Mouse (Mus musculus) liver, embryonic 15.5 days (tissue): Measurements from ENCODE around the gene Troap. TPM values are rescaled to one million over a fixed set of nuclear protein-coding genes. Genes with fewer than 3 reads are reported as not detected.

Source experiments
- ATAC-seq: fragments of 200-750 bp; cut with Nextera tagmentation; 2 replicates; pipeline ENCODE4 v1.8.0; 2017; ENCODE audit warnings: moderate number of reproducible peaks, mild to moderate bottlenecking, moderate library complexity; ENCODE audit not compliant: insufficient read depth
- H3K27ac ChIP-seq: fragments of 300-500 bp; sonication (generic); replicated peaks from 2 replicates; pipeline ENCODE4 v1.5.1; 2015; ENCODE audit warnings: mild to moderate bottlenecking, inconsistent platforms
- H3K27me3 ChIP-seq: fragments of 300-500 bp; sonication (generic); 2 replicates; pipeline ENCODE4 v1.6.1; 2015; ENCODE audit warnings: mild to moderate bottlenecking, inconsistent platforms
- H3K36me3 ChIP-seq: fragments of 300-500 bp; sonication (generic); replicated peaks from 2 replicates; pipeline ENCODE4 v1.6.1; 2015; ENCODE audit warnings: moderate library complexity, mild to moderate bottlenecking, inconsistent platforms
- H3K4me1 ChIP-seq: fragments of 300-500 bp; sonication (generic); replicated peaks from 2 replicates; pipeline ENCODE4 v1.6.1; 2015; ENCODE audit warnings: inconsistent platforms
- H3K4me2 ChIP-seq: fragments of 300-500 bp; sonication (generic); 2 replicates; pipeline ENCODE4 v1.6.1; 2015; ENCODE audit warnings: moderate library complexity, mild to moderate bottlenecking, inconsistent platforms
- H3K4me3 ChIP-seq: fragments of 300-500 bp; sonication (generic); replicated peaks from 2 replicates; pipeline ENCODE4 v1.5.1; 2015; ENCODE audit warnings: mild to moderate bottlenecking, inconsistent platforms
- H3K9ac ChIP-seq: fragments of 300-500 bp; sonication (generic); 2 replicates; pipeline ENCODE4 v1.6.1; 2015; ENCODE audit warnings: moderate library complexity, mild to moderate bottlenecking, inconsistent platforms
- H3K9me3 ChIP-seq: fragments of 300-500 bp; sonication (generic); replicated peaks from 2 replicates; pipeline ENCODE4 v1.6.1; 2016; ENCODE audit warnings: inconsistent platforms
- WGBS: fragments of 180-500 bp; shearing (Covaris S2); methylation state at CpG from one replicate; pipeline ENCODE4 v1.1.7; 2015; ENCODE audit warnings: mixed read lengths; ENCODE audit not compliant: insufficient replicate concordance; 5-methylcytosine and 5-hydroxymethylcytosine counted together
- polyA plus RNA-seq: library from polyadenylated mRNA; unstranded; fragments of >200 nt; fragmentation: Nextera tagmentation; extraction: Ambion mirVana; gene quantifications from 2 replicates; pipeline ENCODE4 v1.2.1, GENCODE M21; 2015

Troap gene
- polyA plus RNA-seq, 1 experiment from 2014 or later = 15.9 TPM

- peak overlapping the region; percentile 81 for H3K4me2 ChIP-seq
- H3K27ac ChIP-seq = peak overlapping the region; percentile 99
- peaks cover 49% of the 10 kb centered on the region for H3K36me3 ChIP-seq
- peaks cover 63% of the 10 kb centered on the region for H3K4me1 ChIP-seq
- no peaks in the 10 kb centered on the region for H3K9me3 ChIP-seq
- peak overlapping the region; percentile 95 for H3K9ac ChIP-seq
- 10% methylated on average over 7 of the region's 7 CpGs for WGBS
- peak overlapping the region; percentile 91 for H3K4me3 ChIP-seq
- no peak for ATAC-seq
- no peaks in the 10 kb centered on the region for H3K27me3 ChIP-seq
These were observed 41.6 kb upstream of the Troap start for GRCm38 (mm10) chr15:99032726-99033250.

DNA sequence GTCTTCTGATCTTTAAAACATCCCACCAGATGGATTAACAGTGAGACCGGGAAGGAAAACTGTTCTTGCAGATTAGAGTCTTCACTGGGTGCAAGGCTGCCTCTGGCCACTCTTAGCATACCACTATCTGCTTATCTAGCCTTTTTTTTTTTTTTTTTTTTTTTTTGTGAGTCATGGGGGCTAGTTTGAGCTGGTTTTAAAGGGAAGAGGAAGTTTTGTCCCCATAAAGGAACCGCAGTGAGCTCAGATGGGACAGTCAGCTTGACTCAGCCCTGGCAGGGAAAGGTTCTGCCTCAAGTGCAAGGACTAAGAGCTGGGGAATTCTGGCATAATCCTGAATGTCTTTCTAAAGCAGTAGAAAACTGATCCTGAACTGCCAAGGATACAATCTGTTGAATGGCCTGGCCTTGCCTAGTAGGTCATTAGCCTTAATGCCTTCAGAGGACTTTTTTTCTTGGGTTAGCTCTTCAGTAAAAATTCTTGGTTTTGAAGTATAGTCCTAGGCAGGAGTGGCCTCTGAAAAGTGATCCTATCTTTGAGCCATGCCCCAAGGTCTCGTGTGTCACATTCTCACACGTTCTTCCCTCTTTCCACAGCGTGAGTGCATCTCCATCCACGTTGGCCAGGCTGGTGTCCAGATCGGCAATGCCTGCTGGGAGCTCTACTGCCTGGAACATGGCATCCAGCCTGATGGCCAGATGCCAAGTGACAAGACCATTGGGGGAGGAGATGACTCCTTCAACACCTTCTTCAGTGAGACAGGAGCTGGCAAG, 40.7 kb upstream of the Troap start:
- Histone ChIP-seq H3K27me3 (no peaks in the 10 kb centered on the region), H3K27ac (peak overlapping the region; percentile 99), H3K9me3 (no peaks in the 10 kb centered on the region), H3K36me3 (peaks cover 58% of the 10 kb centered on the region), H3K9ac (0 out of 2 replicates have a peak overlapping the region, but pooled peaks have one; percentile 95), H3K4me1 (peaks cover 55% of the 10 kb centered on the region), H3K4me2 (peak overlapping the region; percentile 81), H3K4me3 (peak overlapping the region; percentile 91)
- no peak for ATAC-seq
- WGBS = 54% methylated on average over 7 of the region's 7 CpGs

DNA sequence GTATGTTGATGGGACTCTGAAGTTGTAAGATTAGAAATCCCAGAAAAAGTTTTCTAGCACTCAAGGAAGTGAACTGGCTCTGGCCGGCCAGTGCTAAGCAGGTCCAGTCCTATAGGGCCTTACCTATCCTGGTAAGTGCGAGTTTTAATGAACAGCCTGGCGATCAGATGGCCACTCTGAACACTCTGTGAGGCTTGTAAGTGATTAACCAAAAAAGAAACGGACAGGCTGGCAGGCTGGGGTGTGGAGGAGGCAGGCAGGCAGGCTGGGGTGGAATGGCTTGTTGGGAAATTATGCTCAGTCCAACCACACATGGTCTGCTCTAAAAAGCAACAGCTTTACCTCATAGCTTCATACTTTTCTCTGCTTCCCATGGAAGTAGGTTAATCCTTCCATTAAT, 38.9 kb upstream of the Troap start:
- Histone ChIP-seq H3K9me3 (no peaks in the 10 kb centered on the region), H3K9ac (no peak overlapping the region), H3K4me3 (no peak overlapping the region), H3K4me2 (no peak overlapping the region; the same call in 1 of the 2 replicates), H3K27ac (0 out of 2 replicates have a peak overlapping the region, but pooled peaks have one; percentile 41), H3K36me3 (peaks cover 65% of the 10 kb centered on the region), H3K4me1 (peaks cover 51% of the 10 kb centered on the region), H3K27me3 (no peaks in the 10 kb centered on the region)
- 80% methylated on average over 4 of the region's 4 CpGs for WGBS
- ATAC-seq = no peak

DNA sequence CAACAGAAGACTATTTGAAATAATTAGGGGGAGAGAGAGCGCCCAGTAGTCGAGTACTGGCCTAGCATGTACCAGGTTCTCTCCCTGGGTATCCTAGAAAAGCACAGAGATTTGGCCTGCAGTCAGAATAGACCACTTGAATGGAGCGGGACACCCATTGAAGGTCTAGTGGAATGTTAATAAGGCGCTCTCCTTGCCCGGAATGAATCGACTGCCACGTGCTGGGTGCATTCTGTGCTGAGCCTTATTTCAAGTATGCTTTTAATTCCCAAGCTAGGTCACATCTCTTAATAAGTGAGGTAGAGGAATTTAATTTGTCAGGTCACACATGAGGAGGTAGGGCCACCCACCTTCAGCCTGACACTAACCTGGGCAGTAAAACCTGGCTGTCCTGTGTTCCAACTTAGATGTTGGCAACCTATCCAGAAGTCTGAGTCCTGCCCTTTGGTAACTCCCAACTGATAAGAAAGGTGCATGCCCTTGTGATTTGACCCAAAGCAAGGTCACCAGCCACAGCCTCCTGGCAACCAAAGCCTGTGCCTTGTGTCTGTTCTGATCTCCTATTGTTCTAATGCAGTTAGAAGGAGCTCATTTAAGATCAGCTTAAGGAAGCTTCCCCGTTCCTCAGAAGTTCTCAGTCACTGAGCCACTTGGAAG, 38.0 kb upstream of the Troap start:
- 94% methylated on average over 8 of the region's 8 CpGs for WGBS

DNA sequence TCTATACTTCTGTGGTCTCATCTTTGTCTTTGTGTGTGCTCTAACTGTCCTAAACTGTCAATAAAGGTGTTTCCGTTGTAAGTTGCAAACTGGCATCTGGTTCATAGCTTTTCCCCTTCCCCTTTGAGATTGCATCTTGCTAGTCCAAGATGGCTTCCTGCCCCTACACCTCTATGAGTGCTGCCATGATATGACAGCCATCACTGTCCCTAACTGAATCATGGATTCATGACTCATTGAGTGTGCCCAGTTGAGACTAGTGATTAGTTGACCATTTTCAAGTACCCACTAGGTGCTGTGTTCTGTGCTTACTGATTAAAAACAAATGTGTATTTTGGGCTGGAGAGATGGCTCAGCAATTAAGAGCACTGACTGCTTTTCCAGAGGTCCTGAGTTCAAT, 36.4 kb upstream of the Troap start:
- Histone ChIP-seq H3K4me1 (peaks cover 59% of the 10 kb centered on the region), H3K9me3 (no peaks in the 10 kb centered on the region), H3K4me3 (no peak overlapping the region), H3K9ac (no peak overlapping the region), H3K4me2 (no peak overlapping the region), H3K27ac (no peak overlapping the region), H3K36me3 (peaks cover 54% of the 10 kb centered on the region), H3K27me3 (peaks cover 10% of the 10 kb centered on the region; the same call in 1 of the 2 replicates)
- ATAC-seq = no peak
- 85% methylated on average over 1 of the region's 1 CpGs for WGBS

More for the DNA sequence above, 38.0 kb upstream of the Troap start:
- Histone ChIP-seq H3K4me2 (no peak overlapping the region), H3K36me3 (peaks cover 65% of the 10 kb centered on the region), H3K9me3 (no peaks in the 10 kb centered on the region), H3K4me3 (no peak overlapping the region), H3K9ac (no peak overlapping the region), H3K4me1 (peaks cover 59% of the 10 kb centered on the region), H3K27ac (no peak overlapping the region), H3K27me3 (peaks cover 2% of the 10 kb centered on the region; the same call in 1 of the 2 replicates)
- ATAC-seq = no peak

GRCm38 (mm10) chr15:99038797-99039196, 35.6 kb upstream of the Troap start:
- WGBS = 85% methylated on average over 5 of the region's 5 CpGs
- Histone ChIP-seq H3K9me3 (no peaks in the 10 kb centered on the region), H3K9ac (no peak overlapping the region), H3K4me1 (peaks cover 51% of the 10 kb centered on the region), H3K36me3 (peaks cover 47% of the 10 kb centered on the region), H3K27me3 (peaks cover 10% of the 10 kb centered on the region; the same call in 1 of the 2 replicates), H3K4me3 (no peak overlapping the region), H3K27ac (no peak overlapping the region), H3K4me2 (no peak overlapping the region)
- no peak for ATAC-seq

- Histone ChIP-seq H3K9ac (no peak overlapping the region), H3K4me2 (no peak overlapping the region), H3K27me3 (peaks cover 10% of the 10 kb centered on the region; the same call in 1 of the 2 replicates), H3K9me3 (no peaks in the 10 kb centered on the region), H3K4me1 (peaks cover 49% of the 10 kb centered on the region), H3K27ac (no peak overlapping the region), H3K36me3 (peaks cover 44% of the 10 kb centered on the region), H3K4me3 (no peak overlapping the region)
- ATAC-seq = no peak
- 66% methylated on average over 4 of the region's 4 CpGs for WGBS
These were observed 35.1 kb upstream of the Troap start for GRCm38 (mm10) chr15:99039306-99039705.

DNA sequence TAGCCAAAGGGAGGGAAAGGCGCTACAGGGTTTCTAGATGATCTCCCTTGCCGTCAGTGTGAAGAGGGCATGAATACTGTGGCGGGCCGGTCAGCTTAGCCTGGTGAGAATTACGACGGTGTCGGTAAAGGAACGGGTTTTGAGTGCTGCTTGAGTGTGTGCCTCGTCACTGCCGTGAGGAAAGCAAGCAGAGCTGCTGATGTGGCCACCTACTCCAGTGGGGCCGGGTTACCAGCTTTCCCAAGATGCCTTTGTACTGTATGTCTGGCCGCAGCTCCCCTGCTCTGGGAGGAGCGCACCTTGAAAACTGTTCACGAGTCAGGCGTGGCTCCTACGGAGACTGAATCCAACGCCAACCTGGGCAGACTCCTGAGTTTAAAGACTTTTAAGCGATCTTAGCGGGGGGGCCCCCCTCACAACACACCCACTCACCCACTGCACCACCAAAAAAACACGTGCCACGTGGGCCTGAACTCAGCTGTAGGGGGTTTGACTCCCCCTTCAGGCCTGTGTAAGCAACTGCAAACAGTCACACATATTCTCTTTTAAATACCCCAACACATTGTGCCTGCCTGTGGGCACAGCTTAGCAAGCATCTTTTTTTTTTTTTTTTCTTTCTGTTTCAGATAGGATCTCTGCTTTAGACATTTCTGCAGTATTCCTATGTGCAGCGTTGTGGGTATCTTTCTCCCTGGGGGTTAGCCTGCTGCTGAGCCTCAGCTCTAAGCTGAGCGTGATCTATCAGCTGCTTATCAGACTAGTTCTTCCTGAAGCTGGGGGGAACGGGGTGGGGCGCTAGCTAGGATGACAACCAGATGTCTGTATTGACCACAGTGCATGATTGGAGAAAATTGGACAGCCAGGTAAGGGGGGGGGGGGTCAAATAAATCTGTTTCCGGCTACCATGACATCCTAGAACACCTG, 34.1 kb upstream of the Troap start:
- Histone ChIP-seq H3K27ac (no peak overlapping the region; the same call in 1 of the 2 replicates), H3K9me3 (no peaks in the 10 kb centered on the region), H3K9ac (no peak overlapping the region), H3K4me1 (peaks cover 41% of the 10 kb centered on the region), H3K27me3 (peaks cover 10% of the 10 kb centered on the region; the same call in 1 of the 2 replicates), H3K4me2 (no peak overlapping the region), H3K4me3 (no peak overlapping the region), H3K36me3 (peaks cover 35% of the 10 kb centered on the region)
- ATAC-seq = no peak
- 58% methylated on average over 26 of the region's 26 CpGs for WGBS

DNA sequence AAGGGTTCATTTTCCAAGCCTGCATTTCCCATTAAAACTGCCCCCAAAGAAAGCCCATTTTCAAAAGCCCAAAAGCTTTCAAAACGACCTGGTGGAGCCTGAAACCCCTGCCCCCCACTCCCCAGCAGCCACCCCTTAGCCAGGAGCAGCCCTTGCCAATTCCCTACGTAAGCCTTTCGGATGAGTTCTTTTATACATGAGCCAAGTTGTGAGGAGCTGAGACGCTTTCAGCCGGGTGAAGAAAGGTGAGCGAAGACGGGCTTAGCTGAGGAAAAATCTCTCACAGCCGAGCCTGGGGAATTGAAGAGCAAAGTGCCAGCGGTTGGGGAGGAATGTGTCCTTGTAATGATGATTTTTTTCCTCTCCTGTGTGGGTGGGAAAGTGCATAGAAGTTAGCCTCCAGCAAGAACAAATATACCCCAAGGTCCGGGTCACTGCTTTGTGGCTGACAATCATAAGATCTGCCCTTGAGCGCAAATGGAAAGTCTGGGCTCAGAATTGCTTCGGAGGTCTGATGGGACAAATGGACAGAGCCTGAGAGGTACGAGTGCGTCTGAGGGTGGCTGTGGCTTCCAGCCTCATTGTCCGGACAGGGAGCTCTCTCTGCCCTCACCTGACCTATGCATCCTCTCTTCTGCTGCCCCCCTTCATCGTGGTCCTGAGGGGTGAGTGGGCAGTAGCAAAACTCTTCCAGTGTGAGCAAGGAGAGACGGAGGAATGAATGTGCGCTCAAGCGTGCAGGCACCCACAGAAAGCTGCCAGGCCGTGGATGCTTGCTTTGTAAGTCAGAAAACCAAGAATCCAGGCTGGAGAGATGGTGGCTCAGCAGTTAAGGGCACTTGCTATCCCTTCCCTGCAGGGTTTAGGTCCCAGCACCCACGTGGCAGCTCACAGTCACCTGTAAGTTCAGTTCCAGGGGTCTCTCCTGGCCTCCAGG, 33.2 kb upstream of the Troap start:
- ATAC-seq = no peak
- 61% methylated on average over 21 of the region's 21 CpGs for WGBS
- no peak overlapping the region for H3K4me3 ChIP-seq
- no peak overlapping the region for H3K4me2 ChIP-seq
- peaks cover 25% of the 10 kb centered on the region for H3K36me3 ChIP-seq
- H3K4me1 ChIP-seq = peaks cover 32% of the 10 kb centered on the region
- peaks cover 10% of the 10 kb centered on the region; the same call in 1 of the 2 replicates for H3K27me3 ChIP-seq
- H3K27ac ChIP-seq = no peak overlapping the region
- H3K9ac ChIP-seq = no peak overlapping the region
- H3K9me3 ChIP-seq = no peaks in the 10 kb centered on the region

DNA sequence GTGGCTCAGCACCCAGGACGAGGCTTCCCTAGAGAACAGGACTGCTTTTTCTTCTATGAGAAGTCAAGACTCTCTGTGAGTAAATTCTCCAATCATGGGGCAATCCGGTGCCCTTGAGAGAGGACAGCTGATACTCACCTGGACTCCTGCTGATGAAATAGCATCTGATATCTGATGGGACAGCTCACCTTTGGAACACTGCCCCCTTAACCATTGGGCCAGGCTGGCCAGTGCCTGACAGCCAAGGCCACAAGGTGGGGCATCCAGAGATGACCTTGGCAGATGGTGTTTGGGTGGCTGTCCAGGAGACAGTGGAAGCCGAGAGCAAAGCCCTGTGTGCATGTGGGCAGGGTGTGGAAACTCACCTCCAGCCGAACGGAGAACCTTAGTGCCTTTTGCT, 32.0 kb upstream of the Troap start:
- H3K9me3 ChIP-seq = no peaks in the 10 kb centered on the region
- H3K4me1 ChIP-seq = peaks cover 25% of the 10 kb centered on the region
- H3K27me3 ChIP-seq = peaks cover 16% of the 10 kb centered on the region; the same call in 1 of the 2 replicates
- H3K4me3 ChIP-seq = no peak overlapping the region
- peaks cover 18% of the 10 kb centered on the region for H3K36me3 ChIP-seq
- no peak overlapping the region for H3K4me2 ChIP-seq
- H3K9ac ChIP-seq = no peak overlapping the region
- WGBS = 64% methylated on average over 5 of the region's 5 CpGs
- no peak overlapping the region for H3K27ac ChIP-seq
- ATAC-seq = peak; percentile 32; the same call in 1 of the 2 replicates
